Mouse (Mus musculus): ENCODE measurements around the gene Rhog.

GRCm38 (mm10) chr7:102239591-102239990, 16.3 kb downstream of the Rhog start:
- TF ChIP-seq CTCF (IDR thresholded peaks at IDR 0.05; ENCODE audit: control insufficient read depth, insufficient read depth, low read length), result no peak
- no peak for TF ChIP-seq POLR2A (IDR thresholded peaks at IDR 0.05; ENCODE audit: borderline replicate concordance, control insufficient read depth, low read depth, low read length)
